Mouse (Mus musculus) thymus, adult 2 months (tissue): ENCODE results near the gene Mad1l1. TPM values are rescaled to one million over a fixed set of nuclear protein-coding genes. Genes with fewer than 3 reads are reported as not detected.
"Not testable (repeated sequence)": the region's sequence is repeated elsewhere in the genome, so short reads cannot be mapped to it uniquely, and the experiment has no call there.

Source experiments
- DNase-seq: peaks from one replicate; pipeline ENCODE4 v3.0.0; 2021
- H3K27ac ChIP-seq: fragments of 200-500 bp; 2 replicates; pipeline ENCODE4 v1.5.1; 2012; ENCODE audit warnings: low read length, control low read depth; ENCODE audit not compliant: control insufficient read depth, insufficient read depth
- H3K27me3 ChIP-seq: fragments of 200-500 bp; 2 replicates; pipeline ENCODE4 v1.6.1; 2012; ENCODE audit warnings: mild to moderate bottlenecking, low read length, moderate library complexity, mixed read lengths; ENCODE audit not compliant: control insufficient read depth, insufficient read depth
- H3K36me3 ChIP-seq: fragments of 200-500 bp; 2 replicates; pipeline ENCODE4 v1.6.1; 2012; ENCODE audit warnings: mild to moderate bottlenecking, low read length, moderate library complexity; ENCODE audit not compliant: control insufficient read depth, insufficient read depth
- H3K4me1 ChIP-seq: fragments of 200-500 bp; replicated peaks from 2 replicates; pipeline ENCODE4 v1.6.1; 2012; ENCODE audit warnings: low read length; ENCODE audit not compliant: control insufficient read depth, insufficient read depth
- H3K4me3 ChIP-seq: fragments of 200-500 bp; 2 replicates; pipeline ENCODE4 v1.5.1; 2012; ENCODE audit warnings: mild to moderate bottlenecking, low read length, control low read depth, moderate library complexity; ENCODE audit not compliant: control insufficient read depth, insufficient read depth
- CTCF ChIP-seq: fragments of 200-500 bp; IDR thresholded peaks from 2 replicates; pipeline ENCODE4 v1.5.1; 2012; ENCODE audit warnings: mild to moderate bottlenecking, control low read depth, low read length, moderate library complexity, borderline replicate concordance; ENCODE audit not compliant: control insufficient read depth, poor library complexity, insufficient read depth; ENCODE audit errors: extremely low read depth
- POLR2A ChIP-seq: fragments of 200-500 bp; IDR thresholded peaks from 2 replicates; pipeline ENCODE4 v1.6.1; 2012; ENCODE audit warnings: mild to moderate bottlenecking, low read length, control low read depth, moderate library complexity; ENCODE audit not compliant: control insufficient read depth, poor library complexity, insufficient read depth; ENCODE audit errors: extremely low read depth
- WGBS: fragments of 180-500 bp; shearing (Covaris S2); methylation state at CpG from one replicate; pipeline ENCODE4 v1.1.7; 2018; 5-methylcytosine and 5-hydroxymethylcytosine counted together
- polyA plus RNA-seq: library from polyadenylated mRNA; depleted of rRNA; stranded (reverse); fragments of >200 nt; gene quantifications from 2 replicates; pipeline ENCODE4 v1.2.3, GENCODE M21; 2012; rRNA removed

Mad1l1 gene
- 197 and 252 TPM in 2 replicates for polyA plus RNA-seq

DNA sequence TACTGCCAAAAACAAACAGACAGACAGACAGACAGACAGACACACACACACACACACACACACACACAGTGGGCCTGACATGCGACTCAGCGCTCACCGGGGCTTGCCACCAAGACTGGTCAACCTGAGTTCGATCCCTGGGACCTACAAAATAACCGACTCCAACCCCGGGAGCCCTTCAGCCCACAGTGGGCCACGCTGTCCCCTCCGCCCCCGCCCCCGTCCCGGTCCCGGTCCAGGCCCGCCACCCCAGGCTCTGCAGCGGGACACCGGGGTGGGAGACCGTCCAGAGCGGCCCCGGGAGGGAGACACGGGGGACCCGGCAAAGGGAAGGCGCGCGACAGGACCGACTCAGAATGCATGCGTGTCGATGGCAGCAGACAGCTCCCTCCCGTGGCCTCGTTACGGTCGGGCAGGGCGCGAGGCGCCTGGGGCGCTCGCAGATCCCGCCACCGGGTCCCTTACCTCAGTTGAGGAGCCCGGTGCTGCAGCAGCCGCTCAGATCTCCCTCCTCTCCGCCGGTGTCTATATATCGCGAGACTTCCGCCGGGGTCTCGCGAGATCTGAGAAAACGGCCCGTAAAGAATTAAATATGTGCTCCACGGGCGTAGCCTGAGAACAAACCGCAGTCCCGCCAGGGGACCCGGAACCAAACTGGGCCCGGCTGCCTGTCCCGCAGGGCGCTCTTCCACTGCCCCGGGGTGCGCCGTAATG is at the start of gene Mad1l1, which contains the start of gene Nudt1:
Gene Mad1l1 (minus strand): TSS at position 511 of the 714 bp plus-strand sequence.
Gene Nudt1 (plus strand): TSS at position 615 of the 714 bp plus-strand sequence.
- TF ChIP-seq CTCF (peak; percentile 65), POLR2A (peak; percentile 84; the same call in 1 of the 2 replicates)
- peak; percentile 94 for DNase-seq
- Histone ChIP-seq H3K27me3 (no peaks in the 10 kb centered on the region), H3K4me1 (peaks cover 6% of the 10 kb centered on the region), H3K36me3 (no peaks in the 10 kb centered on the region), H3K27ac (peak within 1 kb of the TSS; percentile 75), H3K4me3 (peak within 1 kb of the TSS; percentile 83)
- WGBS: under 1% methylated on average over 60 of the region's 60 CpGs

GRCm38 (mm10) chr5:140370446-140371254 is 49.3 kb upstream of the Mad1l1 start:
- no peak overlapping the region for H3K27ac ChIP-seq
- TF ChIP-seq POLR2A: no peak
- no peak for TF ChIP-seq CTCF
- no peaks in the 10 kb centered on the region for H3K36me3 ChIP-seq
- 93% methylated on average over 6 of the region's 6 CpGs for WGBS
- no peaks in the 10 kb centered on the region for H3K4me1 ChIP-seq
- H3K4me3 ChIP-seq: no peak overlapping the region
- no peak for DNase-seq
- no peaks in the 10 kb centered on the region for H3K27me3 ChIP-seq

GRCm38 (mm10) chr5:140369466-140369865 is 48.1 kb upstream of the Mad1l1 start:
- no peak for TF ChIP-seq POLR2A
- no peak for TF ChIP-seq CTCF
- WGBS: 98% methylated on average over 2 of the region's 2 CpGs
- Histone ChIP-seq H3K27ac (no peak overlapping the region), H3K4me1 (no peaks in the 10 kb centered on the region), H3K4me3 (no peak overlapping the region), H3K27me3 (no peaks in the 10 kb centered on the region), H3K36me3 (no peaks in the 10 kb centered on the region)
- no peak for DNase-seq

GRCm38 (mm10) chr5:140368926-140369325 is 47.6 kb upstream of the Mad1l1 start:
- no peak for TF ChIP-seq POLR2A
- no peak for TF ChIP-seq CTCF
- Histone ChIP-seq H3K27ac (no peak overlapping the region), H3K4me1 (no peaks in the 10 kb centered on the region), H3K4me3 (no peak overlapping the region), H3K36me3 (no peaks in the 10 kb centered on the region), H3K27me3 (no peaks in the 10 kb centered on the region)
- DNase-seq: no peak
- WGBS: 83% methylated on average over 4 of the region's 4 CpGs

- H3K27me3 ChIP-seq, H3K27ac ChIP-seq, H3K36me3 ChIP-seq, H3K4me3 ChIP-seq, DNase-seq, H3K4me1 ChIP-seq: not testable (repeated sequence)
- whole genome bisulfite sequencing: 92% methylated on average over 2 of the region's 2 CpGs
Measured at GRCm38 (mm10) chr5:140368126-140368525, 46.8 kb upstream of the Mad1l1 start.

DNA sequence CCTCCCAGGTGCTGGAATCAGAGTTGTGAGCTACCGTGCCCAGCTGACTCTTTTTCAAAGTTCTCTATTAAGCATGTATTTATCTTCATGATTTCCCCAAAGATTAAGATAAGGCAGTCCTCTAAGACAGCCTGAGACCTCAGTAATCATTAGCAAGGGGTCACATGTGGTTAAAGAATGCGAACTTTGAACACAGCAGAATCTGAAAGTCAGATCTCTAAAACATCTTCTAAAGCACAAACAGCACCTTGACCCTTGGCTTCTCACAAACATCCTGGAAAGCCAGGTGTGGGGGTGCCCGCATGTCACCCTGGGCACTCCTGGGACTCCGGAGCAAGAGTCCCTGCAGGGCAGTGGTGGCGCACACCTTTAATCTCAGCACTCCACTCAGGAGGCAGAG is 43.1 kb upstream of the Mad1l1 start:
- WGBS: 97% methylated on average over 5 of the region's 5 CpGs
- Histone ChIP-seq H3K4me1 (no peaks in the 10 kb centered on the region), H3K4me3 (no peak overlapping the region), H3K27ac (no peak overlapping the region), H3K36me3 (no peaks in the 10 kb centered on the region), H3K27me3 (no peaks in the 10 kb centered on the region)
- no peak for TF ChIP-seq CTCF
- TF ChIP-seq POLR2A: no peak
- no peak for DNase-seq
